Mouse (Mus musculus): ENCODE data around the gene Kif1bp. TPM values are rescaled to one million over a fixed set of nuclear protein-coding genes. Genes with fewer than 3 reads are reported as not detected.

Gene Kif1bp
- total RNA-seq, 2 experiments from 2014 or later, result 18.1 to 23.6 TPM

Other genes starting within 250 kb of the Kif1bp start
- 17.9 and 18.8 TPM in 2 replicates for gene Hk1, start 198.5 kb downstream of the Kif1bp start, total RNA-seq (2015)
- gene Hk1, start 198.5 kb downstream of the Kif1bp start, total RNA-seq (2017), result 39.7 and 49.7 TPM in 2 replicates
- gene Hkdc1, start 156.0 kb downstream of the Kif1bp start, total RNA-seq (2015), result not detected in 2 replicates
- not detected in 2 replicates for gene Hkdc1, start 156.0 kb downstream of the Kif1bp start, total RNA-seq (2017)
- gene 4930507D05Rik, start 129.0 kb downstream of the Kif1bp start, total RNA-seq (2015), result not detected in 2 replicates
- gene 4930507D05Rik, start 129.0 kb downstream of the Kif1bp start, total RNA-seq (2017), result 0.69 TPM in 1 of 2 replicates, not detected in the other
- gene Supv3l1, start 128.7 kb downstream of the Kif1bp start, total RNA-seq (2015), result 14.9 and 20.5 TPM in 2 replicates
- 19.5 and 20.7 TPM in 2 replicates for gene Supv3l1, start 128.7 kb downstream of the Kif1bp start, total RNA-seq (2017)
- 101 and 124 TPM in 2 replicates for gene Vps26a, start 91.7 kb downstream of the Kif1bp start, total RNA-seq (2015)
- 124 and 146 TPM in 2 replicates for gene Vps26a, start 91.7 kb downstream of the Kif1bp start, total RNA-seq (2017)
- 646 and 668 TPM in 2 replicates for gene Srgn, start 51.0 kb downstream of the Kif1bp start, total RNA-seq (2015)
- 492 and 500 TPM in 2 replicates for gene Srgn, start 51.0 kb downstream of the Kif1bp start, total RNA-seq (2017)
- gene Ddx21, start 23.8 kb upstream of the Kif1bp start, total RNA-seq (2015), result 36.2 and 38.4 TPM in 2 replicates
- gene Ddx21, start 23.8 kb upstream of the Kif1bp start, total RNA-seq (2017), result 59.8 and 61.7 TPM in 2 replicates
- gene Ddx50, start 72.8 kb upstream of the Kif1bp start, total RNA-seq (2015), result 62.9 and 70.3 TPM in 2 replicates
- 54.4 and 58.3 TPM in 2 replicates for gene Ddx50, start 72.8 kb upstream of the Kif1bp start, total RNA-seq (2017)
- gene Stox1, start 147.7 kb upstream of the Kif1bp start, total RNA-seq (2015), result 0.69 TPM in 1 of 2 replicates, not detected in the other
- gene Stox1, start 147.7 kb upstream of the Kif1bp start, total RNA-seq (2017), result not detected in 2 replicates
- gene Ccar1, start 213.8 kb upstream of the Kif1bp start, total RNA-seq (2015), result 86.7 and 88.1 TPM in 2 replicates
- gene Ccar1, start 213.8 kb upstream of the Kif1bp start, total RNA-seq (2017), result 82.6 and 111 TPM in 2 replicates

Data from megakaryocyte, adult 5-6 weeks (primary cell).